Mouse (Mus musculus) thymus, adult 2 months (tissue): ENCODE data around the gene Zcchc2.

Experiments used
- CTCF ChIP-seq: fragments of 200-500 bp; IDR thresholded peaks from 2 replicates; pipeline ENCODE4 v1.5.1; 2012; ENCODE audit warnings: mild to moderate bottlenecking, control low read depth, low read length, moderate library complexity, borderline replicate concordance; ENCODE audit not compliant: control insufficient read depth, poor library complexity, insufficient read depth; ENCODE audit errors: extremely low read depth
- POLR2A ChIP-seq: fragments of 200-500 bp; IDR thresholded peaks from 2 replicates; pipeline ENCODE4 v1.6.1; 2012; ENCODE audit warnings: mild to moderate bottlenecking, low read length, control low read depth, moderate library complexity; ENCODE audit not compliant: control insufficient read depth, poor library complexity, insufficient read depth; ENCODE audit errors: extremely low read depth

GRCm38 (mm10) chr1:105964514-105964913, 25.7 kb upstream of the Zcchc2 start:
- TF ChIP-seq CTCF (no peak), POLR2A (no peak)
